Mouse (Mus musculus): Measurements from ENCODE around the gene Pcbp3. TPM values are rescaled to one million over a fixed set of nuclear protein-coding genes. Genes with fewer than 3 reads are reported as not detected.
"Not testable (repeated sequence)": the region's sequence is repeated elsewhere in the genome, so short reads cannot be mapped to it uniquely, and the experiment has no call there.

Pcbp3 gene
- polyA plus RNA-seq (2015; fragmentation: Nextera tagmentation; extraction: Ambion mirVana), result 45.4 and 53.0 TPM in 2 replicates

DNA sequence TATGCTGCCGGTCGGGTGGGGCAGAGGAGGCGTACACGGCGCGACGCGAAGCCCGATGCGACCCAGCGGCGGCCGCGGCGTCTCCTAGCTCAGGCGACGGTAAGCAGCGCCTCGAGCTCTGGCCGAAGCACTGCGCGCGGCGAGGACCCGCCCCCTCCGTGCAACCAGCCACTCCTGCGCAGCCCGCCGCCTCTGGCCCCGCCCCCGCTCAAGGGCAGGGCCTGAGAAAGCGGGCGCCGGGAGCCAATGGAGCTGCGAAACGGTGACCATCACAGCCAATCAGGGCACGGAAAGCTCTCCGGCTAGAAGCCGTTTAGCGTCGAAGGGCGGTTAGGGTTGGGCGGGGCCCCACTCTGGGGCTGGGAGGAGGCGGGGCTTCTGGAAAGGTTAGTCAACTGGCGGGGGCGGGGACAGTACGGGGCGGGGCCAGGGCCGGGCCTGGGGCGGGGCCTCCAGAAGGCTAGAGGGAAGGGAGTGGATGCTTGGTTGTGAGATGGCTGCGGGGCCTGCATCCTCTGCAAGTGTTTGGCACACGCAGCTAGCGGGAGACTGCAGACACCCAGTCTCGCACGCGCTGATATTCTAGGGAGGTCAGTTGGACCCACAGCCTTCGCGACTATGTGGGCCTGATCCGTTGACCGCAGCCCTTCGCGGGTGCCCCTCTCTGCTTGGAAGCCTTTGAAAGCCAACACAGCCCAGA lies at the start of gene Pcbp3:
Pcbp3 (minus strand) TSS at position 98 of the 700 bp plus-strand sequence.
- H3K4me1 ChIP-seq, result peaks cover 44% of the 10 kb centered on the region
- H3K27me3 ChIP-seq, result 0 out of 2 replicates have a peak, but pooled peaks cover 4% of the 10 kb centered on the region
- peak; percentile 98 for ATAC-seq (replicated peaks; ENCODE audit: low FRiP score)
- peak within 1 kb of the TSS; percentile 81 for H3K9ac ChIP-seq
- H3K36me3 ChIP-seq, result no peaks in the 10 kb centered on the region
- WGBS, result 2% methylated on average over 62 of the region's 62 CpGs
- peak within 1 kb of the TSS; percentile 78 for H3K4me3 ChIP-seq (replicated peaks)
- H3K27ac ChIP-seq, result peak within 1 kb of the TSS; percentile 74
- H3K9me3 ChIP-seq (replicated peaks), result no peaks in the 10 kb centered on the region
- peak within 1 kb of the TSS; percentile 99 for H3K4me2 ChIP-seq

DNA sequence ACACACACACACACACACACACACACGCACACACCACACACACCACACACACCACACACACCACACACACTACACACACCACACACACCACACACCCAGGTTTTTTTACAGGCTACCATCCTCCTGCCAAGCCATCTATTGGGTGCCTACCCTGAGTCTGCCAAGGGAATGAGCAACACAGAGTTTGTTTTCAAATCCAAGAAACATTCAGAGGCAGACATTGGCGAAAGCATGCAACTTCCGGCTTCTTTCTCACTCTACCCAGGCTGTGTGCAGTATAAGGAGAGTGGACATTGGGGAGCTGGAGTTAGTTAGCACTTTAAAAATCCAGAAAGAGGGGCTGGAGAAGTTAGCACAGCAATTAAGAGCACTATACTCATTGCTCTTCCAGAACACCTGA lies 47.0 kb upstream of the Pcbp3 start:
- H3K4me1 ChIP-seq, result peaks cover 18% of the 10 kb centered on the region
- H3K9me3 ChIP-seq (replicated peaks), result no peaks in the 10 kb centered on the region
- H3K27ac ChIP-seq, result no peak overlapping the region
- no peaks in the 10 kb centered on the region for H3K36me3 ChIP-seq
- H3K4me3 ChIP-seq (replicated peaks), result no peak overlapping the region
- 95% methylated on average over 3 of the region's 3 CpGs for WGBS
- ATAC-seq (replicated peaks; ENCODE audit: low FRiP score), result no peak
- H3K9ac ChIP-seq, result no peak overlapping the region
- no peaks in the 10 kb centered on the region for H3K27me3 ChIP-seq
- H3K4me2 ChIP-seq, result no peak overlapping the region

DNA sequence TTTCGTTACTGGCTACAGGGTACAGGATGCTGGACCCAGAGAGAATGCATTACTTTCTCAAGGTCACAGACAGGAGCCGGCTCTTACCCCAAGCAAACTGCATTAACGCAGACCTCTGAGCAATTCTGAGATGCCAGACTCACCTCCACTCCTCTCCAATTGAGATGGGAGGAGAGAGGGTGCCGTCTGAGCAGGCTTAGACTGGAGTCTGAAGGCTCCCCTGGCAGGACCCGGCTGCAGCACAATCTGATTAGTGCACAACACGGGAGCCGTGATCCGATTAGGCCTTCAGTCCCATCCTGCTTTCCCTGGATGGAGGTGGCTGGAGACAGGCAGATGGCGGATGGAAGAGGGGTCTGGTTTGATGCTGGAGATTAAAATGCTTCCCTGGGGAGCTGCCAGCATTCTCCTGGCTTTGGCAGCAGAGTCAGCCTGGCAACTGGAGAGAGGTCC lies 46.4 kb upstream of the Pcbp3 start:
- H3K9ac ChIP-seq, result no peak overlapping the region
- no peaks in the 10 kb centered on the region for H3K9me3 ChIP-seq (replicated peaks)
- H3K27ac ChIP-seq, result peak overlapping the region; percentile 45
- no peak overlapping the region for H3K4me3 ChIP-seq (replicated peaks)
- H3K4me1 ChIP-seq, result peaks cover 18% of the 10 kb centered on the region
- no peak for ATAC-seq (replicated peaks; ENCODE audit: low FRiP score)
- H3K36me3 ChIP-seq, result no peaks in the 10 kb centered on the region
- H3K4me2 ChIP-seq, result no peak overlapping the region
- 23% methylated on average over 9 of the region's 9 CpGs for WGBS
- no peaks in the 10 kb centered on the region for H3K27me3 ChIP-seq

DNA sequence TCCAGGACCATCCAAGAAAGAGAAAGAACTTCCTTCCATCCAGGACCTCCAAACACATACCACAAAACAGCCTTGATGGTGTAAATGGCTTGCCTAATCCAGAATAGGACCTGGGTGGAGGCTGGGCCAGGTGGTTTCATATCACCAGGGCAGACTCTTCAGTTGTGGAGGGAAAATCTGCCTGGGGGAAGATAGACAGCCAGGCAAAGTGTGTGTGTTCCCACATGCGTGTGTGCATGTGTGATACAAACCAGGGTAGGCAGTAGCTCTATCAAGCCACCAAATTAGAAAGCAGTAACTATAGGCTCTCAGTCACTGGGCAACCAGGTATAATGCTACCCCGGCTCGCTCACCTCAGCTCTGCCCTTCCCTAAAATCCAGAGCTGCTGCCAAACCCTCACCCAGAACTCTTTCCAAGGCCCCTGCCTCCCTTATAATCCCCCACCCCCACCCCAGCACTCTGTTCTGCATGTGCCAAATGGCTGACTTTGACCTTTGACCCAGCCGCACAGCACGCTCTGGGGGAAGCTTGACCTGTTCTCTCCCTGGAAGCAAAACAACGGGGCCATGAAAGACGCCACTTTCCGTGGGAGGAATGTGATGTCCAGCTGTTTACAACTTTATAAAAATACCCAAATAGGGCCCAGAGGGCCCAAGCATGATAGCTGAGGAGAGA lies 45.9 kb upstream of the Pcbp3 start:
- no peak for ATAC-seq (replicated peaks; ENCODE audit: low FRiP score)
- H3K27ac ChIP-seq, result peak overlapping the region; percentile 45
- H3K9ac ChIP-seq, result no peak overlapping the region
- no peaks in the 10 kb centered on the region for H3K27me3 ChIP-seq
- no peak overlapping the region for H3K4me2 ChIP-seq
- no peaks in the 10 kb centered on the region for H3K36me3 ChIP-seq
- peaks cover 18% of the 10 kb centered on the region for H3K4me1 ChIP-seq
- no peaks in the 10 kb centered on the region for H3K9me3 ChIP-seq (replicated peaks)
- 35% methylated on average over 8 of the region's 8 CpGs for WGBS
- H3K4me3 ChIP-seq (replicated peaks), result no peak overlapping the region

DNA sequence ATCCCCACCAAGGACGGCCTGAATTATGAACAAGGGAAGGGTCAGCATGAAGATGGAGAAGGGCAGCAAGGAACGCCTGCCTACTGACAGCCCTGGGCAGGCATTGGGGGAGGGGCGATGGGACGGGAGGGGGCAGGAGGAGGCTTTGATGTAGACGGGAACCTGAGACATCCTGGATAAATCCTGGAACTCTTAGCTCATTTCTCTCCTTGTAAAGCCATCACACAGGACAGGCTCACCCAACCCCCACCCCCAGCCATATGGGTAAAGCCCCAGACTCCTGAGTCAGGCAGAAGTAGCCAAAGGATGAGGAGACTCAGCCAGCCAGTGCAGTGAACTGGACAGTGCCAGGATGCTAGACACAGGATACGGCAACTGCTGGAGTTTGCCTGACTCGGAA lies 43.2 kb upstream of the Pcbp3 start:
- H3K27me3 ChIP-seq, result no peaks in the 10 kb centered on the region
- H3K4me2 ChIP-seq, result no peak overlapping the region
- H3K4me3 ChIP-seq (replicated peaks), result no peak overlapping the region
- no peak overlapping the region for H3K27ac ChIP-seq
- no peak for ATAC-seq (replicated peaks; ENCODE audit: low FRiP score)
- no peak overlapping the region for H3K9ac ChIP-seq
- no peaks in the 10 kb centered on the region for H3K9me3 ChIP-seq (replicated peaks)
- WGBS, result 16% methylated on average over 7 of the region's 7 CpGs
- no peaks in the 10 kb centered on the region for H3K36me3 ChIP-seq
- H3K4me1 ChIP-seq, result peaks cover 18% of the 10 kb centered on the region

DNA sequence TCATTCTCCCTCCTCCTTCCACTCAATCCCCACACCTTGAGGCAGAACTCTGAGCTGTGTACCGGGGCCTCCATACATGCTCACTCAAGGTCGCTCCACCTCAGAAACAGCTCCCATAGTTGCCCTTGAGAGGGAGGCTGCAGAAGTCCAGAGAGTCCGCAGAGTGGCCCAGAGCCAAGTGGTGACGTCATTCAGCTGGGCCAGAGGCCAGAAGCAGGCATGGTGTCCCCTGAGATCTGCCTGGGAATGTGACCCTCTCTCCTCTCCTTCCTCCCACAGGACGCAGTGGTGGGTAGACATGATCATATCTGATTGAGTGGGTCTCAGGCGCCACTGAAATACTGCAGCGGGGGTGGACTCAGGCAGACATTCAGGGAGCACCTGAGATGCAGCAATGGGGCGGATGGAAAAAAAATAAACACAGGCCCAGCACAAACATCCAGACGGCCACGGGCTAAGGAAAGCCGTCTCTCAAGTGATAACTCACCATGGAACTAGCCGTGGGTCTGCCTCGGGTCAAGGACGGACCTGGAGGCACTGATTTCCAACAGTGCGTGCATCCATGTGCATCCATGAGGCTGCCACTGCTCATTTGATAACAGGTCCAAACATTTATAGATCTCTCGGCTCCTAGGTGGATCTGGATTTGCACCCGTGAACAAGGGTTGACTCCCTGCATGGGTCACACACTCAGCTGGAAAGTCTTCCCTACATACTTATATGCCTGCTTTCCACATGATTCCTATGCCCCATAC lies 36.2 kb upstream of the Pcbp3 start:
- Histone ChIP-seq H3K9me3 (replicated peaks) (no peaks in the 10 kb centered on the region), H3K4me2 (no peak overlapping the region), H3K4me1 (peaks cover 10% of the 10 kb centered on the region), H3K9ac (no peak overlapping the region), H3K36me3 (no peaks in the 10 kb centered on the region), H3K27me3 (no peaks in the 10 kb centered on the region), H3K4me3 (replicated peaks) (no peak overlapping the region), H3K27ac (peak overlapping the region; percentile 42; the same call in 1 of the 2 replicates)
- WGBS, result 28% methylated on average over 17 of the region's 17 CpGs
- ATAC-seq (replicated peaks; ENCODE audit: low FRiP score), result peak; percentile 79

DNA sequence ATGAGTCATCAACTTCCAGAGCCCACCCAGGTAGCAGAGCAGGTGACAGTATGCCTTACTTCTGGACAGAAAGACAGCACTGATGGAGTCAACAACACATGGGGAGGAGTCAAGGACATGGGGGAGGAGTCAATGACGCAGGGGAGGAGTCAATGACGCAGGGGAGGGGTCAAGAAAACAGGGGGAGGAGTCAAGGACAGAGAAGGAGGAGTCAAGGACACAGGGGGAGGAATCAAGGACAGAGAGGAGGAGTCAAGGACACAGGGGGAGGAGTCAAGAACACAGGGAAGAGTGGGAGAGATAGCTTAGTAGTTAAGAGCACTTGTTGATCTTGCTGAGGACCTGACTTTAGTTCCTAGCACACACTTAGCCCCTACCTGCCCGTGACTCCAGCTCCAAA lies 30.8 kb upstream of the Pcbp3 start:
- Histone ChIP-seq H3K9me3 (replicated peaks) (no peaks in the 10 kb centered on the region), H3K4me1 (peaks cover 6% of the 10 kb centered on the region; the same call in 1 of the 2 replicates), H3K9ac (no peak overlapping the region), H3K4me3 (replicated peaks) (no peak overlapping the region), H3K36me3 (no peaks in the 10 kb centered on the region), H3K27me3 (no peaks in the 10 kb centered on the region), H3K4me2 (no peak overlapping the region), H3K27ac (no peak overlapping the region)
- 63% methylated on average over 3 of the region's 3 CpGs for WGBS
- no peak for ATAC-seq (replicated peaks; ENCODE audit: low FRiP score)

DNA sequence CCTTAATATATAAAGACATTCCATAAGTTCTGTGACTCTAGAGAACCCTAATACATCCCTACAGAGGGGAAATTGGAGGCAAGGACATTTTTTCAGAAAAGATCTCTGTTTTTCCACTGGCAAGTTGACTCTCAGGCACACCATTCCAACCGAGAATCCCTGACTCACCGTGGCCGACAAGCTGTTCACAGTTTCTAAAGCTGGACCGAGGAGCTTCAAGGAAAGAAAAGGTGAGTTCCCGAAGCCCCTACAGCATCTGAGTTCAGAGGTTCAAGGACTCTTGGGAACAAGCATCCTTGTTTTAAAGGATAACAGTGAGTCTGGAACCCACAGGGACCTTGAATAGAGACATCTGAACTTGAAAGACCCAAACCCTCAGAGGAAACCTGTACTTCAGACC lies 26.9 kb upstream of the Pcbp3 start:
- ATAC-seq (replicated peaks; ENCODE audit: low FRiP score), result no peak
- Histone ChIP-seq H3K9ac (no peak overlapping the region), H3K9me3 (replicated peaks) (no peaks in the 10 kb centered on the region), H3K4me1 (peaks cover 6% of the 10 kb centered on the region; the same call in 1 of the 2 replicates), H3K4me3 (replicated peaks) (no peak overlapping the region), H3K27me3 (no peaks in the 10 kb centered on the region), H3K36me3 (no peaks in the 10 kb centered on the region), H3K4me2 (no peak overlapping the region), H3K27ac (no peak overlapping the region)
- WGBS, result 88% methylated on average over 5 of the region's 5 CpGs

DNA sequence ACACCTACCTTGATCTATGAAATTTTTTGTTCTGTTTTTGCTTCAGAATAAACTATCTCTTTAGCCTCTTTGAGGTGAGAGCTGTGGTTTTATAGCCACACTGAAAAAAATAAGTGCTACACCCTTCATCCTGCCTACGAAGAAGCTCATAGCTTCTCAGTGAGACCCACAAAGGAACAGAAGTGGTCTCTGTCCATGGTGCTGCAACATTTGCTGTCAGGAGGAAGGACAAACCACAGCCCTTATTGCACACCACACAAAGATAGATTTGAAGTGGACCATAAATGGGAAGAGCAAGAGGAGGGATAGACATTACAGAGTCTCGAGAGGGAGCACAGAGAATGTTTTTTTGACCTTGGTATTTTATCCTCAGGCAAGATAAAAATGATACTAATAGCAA lies 16.4 kb upstream of the Pcbp3 start:
- H3K4me2 ChIP-seq, result no peak overlapping the region
- no peaks in the 10 kb centered on the region for H3K9me3 ChIP-seq (replicated peaks)
- no peak overlapping the region for H3K9ac ChIP-seq
- ATAC-seq (replicated peaks; ENCODE audit: low FRiP score), result no peak
- H3K4me3 ChIP-seq (replicated peaks), result no peak overlapping the region
- H3K4me1 ChIP-seq, result no peaks in the 10 kb centered on the region
- H3K27ac ChIP-seq, result no peak overlapping the region
- no peaks in the 10 kb centered on the region for H3K36me3 ChIP-seq
- H3K27me3 ChIP-seq, result no peaks in the 10 kb centered on the region
- WGBS, result 40% methylated on average over 2 of the region's 2 CpGs

DNA sequence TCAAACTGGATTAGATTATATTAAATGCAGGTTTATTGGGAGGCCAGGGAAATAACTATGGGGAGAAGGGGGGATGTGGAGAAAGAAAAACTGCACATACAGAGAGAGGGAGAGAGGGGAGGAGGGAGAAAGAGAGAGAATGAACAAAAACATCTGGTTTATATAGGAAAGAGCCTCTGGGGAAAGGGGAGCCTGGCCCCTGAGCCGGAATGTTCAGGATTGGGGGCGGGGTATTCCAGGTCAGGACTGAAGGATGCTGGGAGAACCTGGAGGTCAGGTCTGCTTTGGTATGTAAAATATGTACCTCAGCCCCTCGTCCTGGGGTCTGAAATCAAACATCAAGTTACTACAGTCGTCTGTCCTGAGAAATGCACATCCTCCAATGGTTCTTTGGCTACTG lies 15.0 kb upstream of the Pcbp3 start:
- H3K27me3 ChIP-seq, result no peaks in the 10 kb centered on the region
- WGBS, result 41% methylated on average over 4 of the region's 4 CpGs
- H3K36me3 ChIP-seq, result no peaks in the 10 kb centered on the region
- H3K4me3 ChIP-seq (replicated peaks), result no peak overlapping the region
- H3K4me1 ChIP-seq, result no peaks in the 10 kb centered on the region
- no peaks in the 10 kb centered on the region for H3K9me3 ChIP-seq (replicated peaks)
- H3K4me2 ChIP-seq, result no peak overlapping the region
- H3K27ac ChIP-seq, result no peak overlapping the region
- ATAC-seq (replicated peaks; ENCODE audit: low FRiP score), result no peak
- H3K9ac ChIP-seq, result no peak overlapping the region

DNA sequence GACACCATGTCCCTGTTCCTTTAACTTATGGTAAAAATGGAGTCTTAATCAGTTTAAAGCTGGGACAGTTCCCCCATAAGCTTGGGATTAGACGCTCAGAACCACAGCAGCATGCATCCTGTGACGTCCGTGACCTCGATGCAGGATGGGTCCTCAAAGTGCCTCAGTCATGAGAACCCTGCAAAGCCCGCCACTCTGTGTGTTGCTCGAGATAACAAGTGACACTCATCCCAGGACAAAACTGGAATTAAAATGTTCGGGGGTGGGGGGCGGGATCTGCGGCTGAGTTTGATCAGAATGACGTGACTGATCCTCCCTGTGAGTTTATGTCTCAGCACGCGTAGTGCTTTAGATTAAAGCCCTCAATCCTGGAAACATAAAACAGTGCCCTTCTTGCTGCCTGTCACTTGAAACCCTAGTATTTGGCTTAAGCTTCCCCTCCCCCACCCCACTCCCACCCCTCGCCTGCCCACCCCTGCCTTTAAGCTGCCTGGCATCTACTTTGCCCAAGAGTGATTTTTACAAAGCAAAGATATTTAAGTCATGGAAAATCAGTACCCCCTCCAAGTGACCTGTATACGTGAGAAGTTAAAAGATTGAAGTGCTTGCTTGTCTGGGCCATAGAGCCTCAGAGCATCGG lies 12.2 kb upstream of the Pcbp3 start:
- Histone ChIP-seq H3K4me1 (no peaks in the 10 kb centered on the region), H3K9me3 (replicated peaks) (no peaks in the 10 kb centered on the region), H3K4me2 (0 out of 2 replicates have a peak overlapping the region, but pooled peaks have one; percentile 4), H3K27me3 (no peaks in the 10 kb centered on the region), H3K4me3 (replicated peaks) (no peak overlapping the region), H3K36me3 (no peaks in the 10 kb centered on the region), H3K9ac (no peak overlapping the region), H3K27ac (no peak overlapping the region)
- ATAC-seq (replicated peaks; ENCODE audit: low FRiP score), result no peak
- 18% methylated on average over 15 of the region's 15 CpGs for WGBS

DNA sequence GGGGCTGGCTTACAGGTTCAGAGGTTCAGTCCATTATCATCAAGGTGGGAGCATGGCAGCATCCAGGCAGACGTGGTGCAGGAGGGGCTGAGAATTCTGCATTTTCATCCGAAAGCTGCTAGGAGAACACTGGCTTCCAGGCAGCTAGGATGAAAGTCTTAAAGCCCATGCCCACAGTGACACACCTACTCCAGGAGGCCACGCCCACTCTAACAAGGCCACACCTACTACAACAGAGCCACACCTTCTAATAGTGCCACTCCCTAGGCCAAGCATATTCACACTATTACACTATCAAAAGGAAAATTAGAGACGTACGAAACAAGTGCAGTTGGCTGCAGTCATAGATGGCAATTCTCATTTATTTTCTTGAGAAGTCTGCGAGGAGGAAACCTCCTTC lies 10.6 kb upstream of the Pcbp3 start:
- ATAC-seq (replicated peaks; ENCODE audit: low FRiP score); H3K4me1 ChIP-seq; H3K4me2 ChIP-seq; H3K27me3 ChIP-seq; H3K4me3 ChIP-seq (replicated peaks); H3K9ac ChIP-seq; H3K27ac ChIP-seq; H3K9me3 ChIP-seq (replicated peaks); H3K36me3 ChIP-seq: not testable (repeated sequence)
- WGBS, result 74% methylated on average over 6 of the region's 6 CpGs

All from kidney, embryonic 15.5 days (tissue).